Mouse (Mus musculus) heart, embryonic 11.5 days (tissue): ENCODE results near the gene Tead2. TPM values are rescaled to one million over a fixed set of nuclear protein-coding genes. Genes with fewer than 3 reads are reported as not detected.
A peak's percentile ranks its signal among the peaks of the same experiment; 100 is the strongest.

Experiments used
- ATAC-seq: fragments of 200-750 bp; cut with Nextera tagmentation; replicated peaks from 2 replicates; pipeline ENCODE4 v1.8.0; 2017; ENCODE audit warnings: moderate library complexity; ENCODE audit not compliant: insufficient number of reproducible peaks, low FRiP score, low TSS enrichment
- H3K27ac ChIP-seq: fragments of 300-500 bp; sonication (generic); 2 replicates; pipeline ENCODE4 v1.5.1; 2014; ENCODE audit warnings: mild to moderate bottlenecking, low read depth, low read length
- H3K27me3 ChIP-seq: fragments of 300-500 bp; sonication (generic); 2 replicates; pipeline ENCODE4 v1.6.1; 2014; ENCODE audit warnings: mild to moderate bottlenecking, low read length, mixed read lengths; ENCODE audit not compliant: control insufficient read depth, insufficient read depth
- H3K36me3 ChIP-seq: fragments of 300-500 bp; sonication (generic); 2 replicates; pipeline ENCODE4 v1.6.1; 2014; ENCODE audit warnings: mild to moderate bottlenecking, low read length, moderate library complexity, mixed read lengths; ENCODE audit not compliant: control insufficient read depth, insufficient read depth
- H3K4me1 ChIP-seq: fragments of 300-500 bp; sonication (generic); 2 replicates; pipeline ENCODE4 v1.6.1; 2014; ENCODE audit warnings: low read length; ENCODE audit not compliant: control insufficient read depth, insufficient read depth
- H3K4me2 ChIP-seq: fragments of 300-500 bp; sonication (generic); 2 replicates; pipeline ENCODE4 v1.6.1; 2014; ENCODE audit warnings: mild to moderate bottlenecking, moderate library complexity
- H3K4me3 ChIP-seq: fragments of 300-500 bp; sonication (generic); 2 replicates; pipeline ENCODE4 v1.5.1; 2014; ENCODE audit warnings: low read depth, low read length
- H3K9ac ChIP-seq: fragments of 300-500 bp; sonication (generic); 2 replicates; pipeline ENCODE4 v1.6.1; 2014; ENCODE audit warnings: mild to moderate bottlenecking, low read depth, low read length, moderate library complexity
- H3K9me3 ChIP-seq: fragments of 300-500 bp; sonication (generic); replicated peaks from 2 replicates; pipeline ENCODE4 v1.6.1; 2016; ENCODE audit warnings: low read length; ENCODE audit not compliant: control insufficient read depth
- WGBS: fragments of 180-500 bp; shearing (Covaris S2); extraction: QIAGEN DNeasy Blood & Tissue Kit; methylation state at CpG from one replicate; pipeline ENCODE4 v1.1.7; 2014; ENCODE audit not compliant: insufficient replicate concordance; 5-methylcytosine and 5-hydroxymethylcytosine counted together
- microRNA-seq: library from miRNA; unstranded; fragments of <30 nt; microRNA quantifications from one replicate; pipeline ENCODE4, GENCODE M21; 2016; ENCODE audit warnings: borderline number of aligned reads
- polyA plus RNA-seq: library from polyadenylated mRNA; unstranded; fragments of >200 nt; fragmentation: Nextera tagmentation; extraction: Ambion mirVana; gene quantifications from 2 replicates; pipeline ENCODE4 v1.2.1, GENCODE M21; 2014

Tead2 gene
- polyA plus RNA-seq, 1 experiment from 2014 or later = 129 TPM

DNA sequence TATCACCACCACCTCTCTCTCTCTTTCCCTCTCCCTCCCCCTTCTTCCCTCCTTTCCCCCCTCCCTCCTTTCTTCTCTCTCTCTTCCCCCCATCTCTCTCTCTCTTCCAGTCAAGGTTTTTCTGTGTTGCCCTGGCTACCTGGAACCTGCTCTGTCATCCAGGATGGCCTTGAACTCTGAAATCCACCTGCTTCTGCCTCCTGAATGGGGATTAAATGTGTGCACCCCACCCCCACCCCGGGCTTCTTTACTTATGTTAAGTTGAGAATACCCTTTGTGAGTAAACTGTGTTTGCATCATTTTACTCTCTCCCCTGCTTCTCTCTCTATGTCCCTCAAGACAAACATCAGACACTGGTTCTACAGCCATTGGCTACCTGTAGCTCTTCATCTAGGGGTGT lies 50.0 kb downstream of the Tead2 start:
- WGBS = 71% methylated on average over 1 of the region's 1 CpGs
- ATAC-seq = no peak
- Histone ChIP-seq H3K9me3 (no peaks in the 10 kb centered on the region), H3K36me3 (no peaks in the 10 kb centered on the region), H3K27me3 (peaks cover 11% of the 10 kb centered on the region; the same call in 1 of the 2 replicates), H3K9ac (no peak overlapping the region), H3K4me3 (no peak overlapping the region), H3K4me2 (no peak overlapping the region), H3K4me1 (peaks cover 16% of the 10 kb centered on the region; the same call in 1 of the 2 replicates), H3K27ac (no peak overlapping the region)

DNA sequence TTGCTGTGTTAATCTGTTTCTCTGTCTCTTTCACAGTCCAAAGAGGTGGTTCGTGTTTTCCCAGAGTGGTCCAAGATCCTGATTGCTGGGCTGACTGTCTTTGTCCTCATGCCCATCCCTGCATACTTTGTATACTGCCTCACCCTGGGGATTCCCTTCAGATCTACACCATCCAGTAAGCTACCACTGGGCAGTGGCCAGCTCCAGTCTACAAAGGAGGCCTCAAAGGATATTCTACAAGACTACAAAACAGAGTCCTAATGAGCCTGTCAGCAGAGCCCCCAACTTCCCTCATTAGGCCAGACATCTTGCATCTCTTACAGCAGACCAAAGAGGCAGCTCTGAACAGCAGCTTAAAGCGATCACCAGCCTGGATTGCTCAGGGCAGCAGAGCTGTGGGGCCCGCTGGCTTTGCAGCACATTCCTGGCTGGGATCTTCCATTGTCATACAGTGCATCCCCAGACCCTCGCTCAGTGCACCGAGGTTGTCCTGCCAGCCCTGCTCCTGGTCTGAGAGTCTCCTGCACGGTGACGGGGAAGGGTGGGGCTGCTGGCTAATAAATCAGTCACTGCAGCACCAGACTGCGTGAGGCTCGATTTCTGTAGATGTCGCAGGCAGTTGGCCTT lies 57.3 kb downstream of the Tead2 start:
- H3K9me3 ChIP-seq = no peaks in the 10 kb centered on the region
- H3K36me3 ChIP-seq = no peaks in the 10 kb centered on the region
- no peak overlapping the region for H3K4me2 ChIP-seq
- H3K4me3 ChIP-seq = no peak overlapping the region
- ATAC-seq = no peak
- 79% methylated on average over 10 of the region's 10 CpGs for WGBS
- peaks cover 11% of the 10 kb centered on the region for H3K27me3 ChIP-seq
- no peaks in the 10 kb centered on the region; the same call in 1 of the 2 replicates for H3K4me1 ChIP-seq
- H3K9ac ChIP-seq = no peak overlapping the region
- no peak overlapping the region for H3K27ac ChIP-seq

DNA sequence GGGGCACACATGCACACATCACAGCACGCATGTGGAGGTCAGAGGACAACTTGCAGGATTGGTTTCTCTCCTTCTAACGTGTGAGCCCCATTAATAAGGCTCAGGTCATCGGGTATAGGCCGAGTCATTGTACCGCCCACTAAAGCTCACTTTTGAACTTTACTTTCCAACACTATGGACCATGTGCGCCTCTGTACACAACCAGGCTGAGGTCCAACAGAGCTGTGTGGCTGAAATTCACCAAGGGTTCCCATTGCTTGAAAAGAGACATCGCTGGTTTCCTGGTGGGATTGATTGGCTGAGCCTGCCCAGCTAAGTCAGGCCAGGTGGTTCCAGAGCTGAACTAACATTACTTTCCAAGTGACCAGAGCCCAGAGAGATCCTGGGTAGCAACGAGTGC lies 58.1 kb downstream of the Tead2 start:
- Histone ChIP-seq H3K4me3 (no peak overlapping the region), H3K9me3 (no peaks in the 10 kb centered on the region), H3K4me2 (no peak overlapping the region), H3K36me3 (no peaks in the 10 kb centered on the region), H3K4me1 (no peaks in the 10 kb centered on the region; the same call in 1 of the 2 replicates), H3K9ac (no peak overlapping the region), H3K27ac (no peak overlapping the region), H3K27me3 (peaks cover 6% of the 10 kb centered on the region; the same call in 1 of the 2 replicates)
- 81% methylated on average over 8 of the region's 8 CpGs for WGBS
- ATAC-seq = no peak

DNA sequence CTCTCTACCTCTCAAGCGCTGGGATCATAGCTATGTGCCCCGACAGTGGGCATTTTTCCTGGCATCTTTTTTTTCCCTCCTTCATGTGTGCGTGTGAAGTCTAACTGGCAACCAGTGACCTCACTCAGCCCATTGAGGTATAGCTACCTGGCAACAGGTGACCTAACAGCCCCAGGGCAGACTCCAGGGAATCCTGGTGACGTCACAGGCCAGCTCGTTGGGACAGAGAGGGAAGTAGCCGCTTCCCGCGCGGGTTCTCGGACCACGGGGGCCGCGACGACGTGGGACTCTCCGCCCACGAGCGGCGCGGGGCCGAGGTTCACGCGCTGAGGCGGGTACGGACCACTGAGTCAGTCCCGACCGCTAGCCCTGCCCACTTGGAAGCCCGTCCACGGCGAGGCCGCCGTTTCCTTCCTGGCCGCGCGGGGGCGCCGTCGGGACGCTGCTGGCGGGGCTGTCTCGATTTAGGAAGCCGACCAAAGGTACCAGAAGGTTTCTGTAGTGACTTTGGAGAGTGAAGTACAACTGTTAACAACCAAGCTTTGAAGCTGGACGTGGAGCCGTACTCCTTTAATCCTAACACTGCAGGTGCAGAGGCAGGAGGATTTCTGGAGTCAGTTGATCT lies 61.7 kb downstream of the Tead2 start, which contains the start of gene Slc6a21:
Gene Slc6a21 (plus strand): TSS at position 378 of the 625 bp plus-strand sequence.
- Histone ChIP-seq H3K9ac (peak within 1 kb of the TSS; percentile 68), H3K4me3 (peak within 1 kb of the TSS; percentile 44), H3K4me2 (peak within 1 kb of the TSS; percentile 78), H3K4me1 (no peaks in the 10 kb centered on the region), H3K36me3 (no peaks in the 10 kb centered on the region), H3K27ac (no peak within 1 kb of the TSS), H3K9me3 (no peaks in the 10 kb centered on the region), H3K27me3 (peaks cover 6% of the 10 kb centered on the region; the same call in 1 of the 2 replicates)
- ATAC-seq = no peak
- WGBS = 6% methylated on average over 44 of the region's 44 CpGs

Small RNA genes within 50 kb of the gene (microRNA-seq; reads per million reads assigned to microRNA genes)
- gene Mir7055 = not detected

Other genes starting within 250 kb of the Tead2 start
- 10.0 and 10.5 TPM in 2 replicates for gene Cpt1c, start 240.9 kb upstream of the Tead2 start, polyA plus RNA-seq
- 179 and 194 TPM in 2 replicates for gene Prmt1, start 229.2 kb upstream of the Tead2 start, polyA plus RNA-seq
- gene Irf3, start 218.1 kb upstream of the Tead2 start, polyA plus RNA-seq = 57.3 and 61.4 TPM in 2 replicates
- 41.0 and 43.2 TPM in 2 replicates for gene Bcl2l12, start 217.0 kb upstream of the Tead2 start, polyA plus RNA-seq
- 37.9 and 42.5 TPM in 2 replicates for gene Scaf1, start 199.4 kb upstream of the Tead2 start, polyA plus RNA-seq
- 74.4 and 76.1 TPM in 2 replicates for gene Rras, start 197.8 kb upstream of the Tead2 start, polyA plus RNA-seq
- gene Prr12, start 162.9 kb upstream of the Tead2 start, polyA plus RNA-seq = 7.9 and 12.1 TPM in 2 replicates
- gene Nosip, start 153.3 kb upstream of the Tead2 start, polyA plus RNA-seq = 54.2 and 58.9 TPM in 2 replicates
- gene Prrg2, start 153.1 kb upstream of the Tead2 start, polyA plus RNA-seq = 11.7 and 13.3 TPM in 2 replicates
- gene Rcn3, start 123.5 kb upstream of the Tead2 start, polyA plus RNA-seq = 339 and 341 TPM in 2 replicates
- 15.1 and 20.5 TPM in 2 replicates for gene Fcgrt, start 111.9 kb upstream of the Tead2 start, polyA plus RNA-seq
- gene Rps11, start 91.3 kb upstream of the Tead2 start, polyA plus RNA-seq = 1,168 and 1,305 TPM in 2 replicates
- 981 and 1,056 TPM in 2 replicates for gene Rpl13a, start 87.0 kb upstream of the Tead2 start, polyA plus RNA-seq
- 0.21 TPM in 2 replicates for gene Gm45713, start 79.5 kb upstream of the Tead2 start, polyA plus RNA-seq
- 1.6 and 2.5 TPM in 2 replicates for gene Flt3l, start 79.3 kb upstream of the Tead2 start, polyA plus RNA-seq
- gene Pih1d1, start 61.5 kb upstream of the Tead2 start, polyA plus RNA-seq = 99.1 and 99.6 TPM in 2 replicates
- 28.7 and 28.9 TPM in 2 replicates for gene Aldh16a1, start 61.2 kb upstream of the Tead2 start, polyA plus RNA-seq
- 3.0 and 3.7 TPM in 2 replicates for gene Slc17a7, start 51.8 kb upstream of the Tead2 start, polyA plus RNA-seq
- not detected in 2 replicates for gene Gfy, start 36.2 kb upstream of the Tead2 start, polyA plus RNA-seq
- gene Pth2, start 34.8 kb upstream of the Tead2 start, polyA plus RNA-seq = 0.68 TPM in 1 of 2 replicates, not detected in the other
- gene Ccdc155, start 10.9 kb upstream of the Tead2 start, polyA plus RNA-seq = 0.39 and 0.70 TPM in 2 replicates
- 1.9 and 2.4 TPM in 2 replicates for gene Dkkl1, start 3.6 kb upstream of the Tead2 start, polyA plus RNA-seq
- 2.1 and 2.2 TPM in 2 replicates for gene Cd37, start 23.4 kb downstream of the Tead2 start, polyA plus RNA-seq
- 0.32 and 0.47 TPM in 2 replicates for gene Slc6a16, start 25.3 kb downstream of the Tead2 start, polyA plus RNA-seq
- gene Slc6a21, start 61.8 kb downstream of the Tead2 start, polyA plus RNA-seq = not detected in 2 replicates
- 7.0 and 9.8 TPM in 2 replicates for gene Trpm4, start 118.0 kb downstream of the Tead2 start, polyA plus RNA-seq
- gene Hrc, start 119.5 kb downstream of the Tead2 start, polyA plus RNA-seq = 24.3 and 30.1 TPM in 2 replicates
- 2.0 and 3.7 TPM in 2 replicates for gene Ppfia3, start 151.3 kb downstream of the Tead2 start, polyA plus RNA-seq
- gene Lin7b, start 154.8 kb downstream of the Tead2 start, polyA plus RNA-seq = 1.6 and 1.7 TPM in 2 replicates
- gene Snrnp70, start 180.0 kb downstream of the Tead2 start, polyA plus RNA-seq = 51.6 and 72.0 TPM in 2 replicates
- 0.37 and 0.45 TPM in 2 replicates for gene Kcna7, start 189.9 kb downstream of the Tead2 start, polyA plus RNA-seq
- gene Ntf5, start 197.9 kb downstream of the Tead2 start, polyA plus RNA-seq = 3.2 TPM in 2 replicates
- 0.33 and 0.46 TPM in 2 replicates for gene Lhb, start 205.1 kb downstream of the Tead2 start, polyA plus RNA-seq
- 99.1 and 106 TPM in 2 replicates for gene Gys1, start 219.1 kb downstream of the Tead2 start, polyA plus RNA-seq
- 98.2 and 104 TPM in 2 replicates for gene Ruvbl2, start 222.3 kb downstream of the Tead2 start, polyA plus RNA-seq
- gene Ftl1, start 244.1 kb downstream of the Tead2 start, polyA plus RNA-seq = 4,030 and 4,320 TPM in 2 replicates